Mouse (Mus musculus) urinary bladder, postnatal 25 days (tissue): ENCODE data around the gene Tmprss3.

Experiments
- DNase-seq: peaks from one replicate; pipeline ENCODE4 v3.0.0; 2022; ENCODE audit warnings: low spot score

Tmprss3 gene

GRCm38 (mm10) chr17:31136821-31137220 lies 62.0 kb downstream of the Tmprss3 start:
- no peak for DNase-seq

GRCm38 (mm10) chr17:31136291-31136690 lies 62.5 kb downstream of the Tmprss3 start:
- no peak for DNase-seq

- no peak for DNase-seq
Observed at GRCm38 (mm10) chr17:31134913-31135312, 63.9 kb downstream of the Tmprss3 start.

- DNase-seq, result no peak
Observed at GRCm38 (mm10) chr17:31133776-31134175, 65.0 kb downstream of the Tmprss3 start.

GRCm38 (mm10) chr17:31131269-31131821 lies 67.4 kb downstream of the Tmprss3 start:
- no peak for DNase-seq

- DNase-seq, result no peak
Observed at GRCm38 (mm10) chr17:31129452-31129851, 69.3 kb downstream of the Tmprss3 start, which contains the start of gene Tff3. Gene Tff3, minus strand, starts transcription at chr17:31129646.
